Mouse (Mus musculus) heart, adult 2 months (tissue): ENCODE measurements at regions not wholly inside any gene's neighbourhood (a gene's known extent, or its start where the extent isn't known, plus 50 kb on each side); places are given as distances from the start of the nearest gene placed in this dataset.
"Not testable (repeated sequence)": the region's sequence is repeated elsewhere in the genome, so short reads cannot be mapped to it uniquely, and the experiment has no call there.

Experiments used
- CTCF ChIP-seq: fragments of 200-600 bp; IDR thresholded peaks from 2 replicates; pipeline ENCODE4 v1.8.1; 2022; ENCODE audit warnings: antibody characterized with exemption, mild to moderate bottlenecking, moderate library complexity
- EP300 ChIP-seq: fragments of 200-500 bp; IDR thresholded peaks from 2 replicates; pipeline ENCODE4 v1.6.1; 2011; ENCODE audit warnings: low read depth, low read length, control low read depth; ENCODE audit not compliant: insufficient read depth
- POLR2A ChIP-seq: fragments of 200-500 bp; IDR thresholded peaks from 2 replicates; pipeline ENCODE4 v1.6.1; 2011; ENCODE audit warnings: mild to moderate bottlenecking, low read depth, low read length, control low read depth; ENCODE audit not compliant: insufficient read depth

- TF ChIP-seq CTCF, EP300, POLR2A: not testable (repeated sequence)
These were observed 364.1 kb upstream of the Nox3 start for GRCm38 (mm10) chr17:4060186-4060585.
